Mouse (Mus musculus) gastrocnemius, postnatal 25 days (tissue): ENCODE measurements around the gene Cers3. TPM values are rescaled to one million over a fixed set of nuclear protein-coding genes. Genes with fewer than 3 reads are reported as not detected.

Source experiments
- DNase-seq: peaks from one replicate; pipeline ENCODE4 v3.0.0; 2022
- total RNA-seq, 2 experiments: library from RNA; stranded (reverse); gene quantifications; 1 replicate in 1 of 2; 2 replicates in 1 of 2; pipeline ENCODE4 v1.2.3; 2021

Gene Cers3
- total RNA-seq, 2 experiments from 2014 or later, result not detected

GRCm38 (mm10) chr7:66840008-66840719 is 96.9 kb downstream of the Cers3 start:
- peak; percentile 38 for DNase-seq

- no peak for DNase-seq
Measured at GRCm38 (mm10) chr7:66841165-66841564, 97.9 kb downstream of the Cers3 start.

- peak; percentile 63 for DNase-seq
Measured at GRCm38 (mm10) chr7:66842021-66842420, 98.7 kb downstream of the Cers3 start.

GRCm38 (mm10) chr7:66843846-66844245 is 100.5 kb downstream of the Cers3 start:
- DNase-seq, result no peak

- no peak for DNase-seq
Measured at GRCm38 (mm10) chr7:66846582-66846981, 103.3 kb downstream of the Cers3 start.

- no peak for DNase-seq
Measured at GRCm38 (mm10) chr7:66847299-66847698, 104.0 kb downstream of the Cers3 start.

GRCm38 (mm10) chr7:66849316-66849715 is 106.0 kb downstream of the Cers3 start:
- DNase-seq, result no peak

GRCm38 (mm10) chr7:66852164-66852563 is 108.9 kb downstream of the Cers3 start:
- no peak for DNase-seq

GRCm38 (mm10) chr7:66857610-66858009 is 114.3 kb downstream of the Cers3 start:
- no peak for DNase-seq

GRCm38 (mm10) chr7:66858247-66859075 is 115.2 kb downstream of the Cers3 start:
- no peak for DNase-seq

- DNase-seq, result no peak
Measured at GRCm38 (mm10) chr7:66859220-66859619, 115.9 kb downstream of the Cers3 start.

GRCm38 (mm10) chr7:66866944-66867718 is 123.8 kb downstream of the Cers3 start:
- peak; percentile 29 for DNase-seq

- peak; percentile 33 for DNase-seq
Measured at GRCm38 (mm10) chr7:66867719-66868501, 124.6 kb downstream of the Cers3 start.

GRCm38 (mm10) chr7:66871520-66871919 is 128.2 kb downstream of the Cers3 start:
- DNase-seq, result no peak

- DNase-seq, result no peak
Measured at GRCm38 (mm10) chr7:66871940-66872511, 128.7 kb downstream of the Cers3 start.

- DNase-seq, result no peak
Measured at GRCm38 (mm10) chr7:66873235-66873634, 129.9 kb downstream of the Cers3 start.

Other genes starting within 250 kb of the Cers3 start
- 1 to 10 TPM; 6.2 to 7.7 TPM for gene Asb7, start 53.9 kb upstream of the Cers3 start, total RNA-seq
- gene Lins1, start 53.6 kb upstream of the Cers3 start, total RNA-seq, result 1 to 10 TPM; 2.9 to 3.5 TPM
- gene Adamts17, start 96.2 kb downstream of the Cers3 start, total RNA-seq, result 1 to 10 TPM in 1 of 2 experiments, under 1 TPM in 1; 0.67 to 1.2 TPM